Mouse (Mus musculus): ENCODE results near the gene Clec12a. TPM values are rescaled to one million over a fixed set of nuclear protein-coding genes. Genes with fewer than 3 reads are reported as not detected.

The Clec12a gene
- total RNA-seq, 2 experiments from 2014 or later, result 0.21 to 1.7 TPM

DNA sequence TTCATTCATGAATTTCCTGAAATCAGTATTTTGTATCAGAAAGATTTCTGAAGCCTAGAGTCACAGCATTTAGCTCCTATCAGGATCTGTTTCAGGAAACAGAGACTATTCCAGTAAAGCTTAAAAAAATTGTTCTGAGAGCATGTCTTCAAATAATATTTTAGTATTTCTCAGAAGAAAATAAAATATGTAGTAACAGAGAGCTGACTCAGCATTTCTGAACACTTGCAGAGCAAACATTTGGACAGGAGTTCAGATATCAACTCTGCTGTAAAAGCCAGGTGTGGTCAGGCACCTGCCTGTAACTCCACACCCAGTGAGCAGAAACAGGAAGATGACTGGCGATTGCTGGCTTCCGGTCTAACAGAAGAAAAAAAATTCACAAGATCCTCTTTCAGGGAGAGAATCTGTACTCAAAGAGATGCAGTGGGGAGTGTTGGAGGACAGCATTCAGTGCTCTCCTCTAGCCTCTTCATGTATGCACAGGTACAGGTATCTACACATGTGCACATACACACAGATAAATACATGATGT, 32.5 kb downstream of the Clec12a start:
- no peak for DNase-seq

- DNase-seq, result no peak
These were observed 38.0 kb downstream of the Clec12a start for GRCm38 (mm10) chr6:129380454-129380853.

DNA sequence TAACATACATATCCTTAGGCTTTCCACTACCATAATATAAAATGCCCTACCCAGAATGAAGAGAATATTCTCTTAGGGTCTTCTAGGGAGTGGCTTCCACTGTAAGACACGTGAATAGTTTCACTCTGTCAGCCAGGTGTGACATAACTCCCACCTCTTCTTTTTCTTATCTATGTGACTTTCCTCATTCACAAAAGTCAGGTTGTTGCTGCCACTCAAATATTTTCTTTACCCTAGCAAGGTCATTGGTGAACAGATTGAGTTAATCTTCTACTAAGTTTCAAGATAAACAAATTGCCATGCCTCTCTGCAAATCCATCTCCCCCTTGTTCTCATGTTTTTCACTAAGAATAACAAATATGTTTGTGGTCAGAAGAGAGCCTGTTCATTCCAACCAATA, 39.2 kb downstream of the Clec12a start:
- DNase-seq, result no peak

DNA sequence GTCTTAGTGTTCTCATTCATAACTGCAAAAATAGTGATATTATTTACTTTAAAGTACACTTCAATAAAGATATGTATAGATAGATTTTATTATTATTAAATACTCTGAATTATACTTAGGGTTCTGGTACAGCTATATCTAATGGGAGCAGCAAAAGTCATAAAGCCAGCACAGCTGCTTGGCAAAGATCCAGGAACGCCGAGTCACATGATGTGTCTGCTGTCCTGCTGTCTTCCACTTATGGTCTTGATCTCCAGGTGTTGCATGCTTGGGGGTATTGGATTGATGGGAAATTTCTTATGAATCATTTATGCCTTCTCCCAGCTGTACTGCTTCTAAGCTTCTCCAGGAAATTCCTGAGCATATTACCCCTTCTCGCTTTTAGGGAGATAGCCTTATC, 41.0 kb downstream of the Clec12a start:
- peak; percentile 16 for DNase-seq

DNA sequence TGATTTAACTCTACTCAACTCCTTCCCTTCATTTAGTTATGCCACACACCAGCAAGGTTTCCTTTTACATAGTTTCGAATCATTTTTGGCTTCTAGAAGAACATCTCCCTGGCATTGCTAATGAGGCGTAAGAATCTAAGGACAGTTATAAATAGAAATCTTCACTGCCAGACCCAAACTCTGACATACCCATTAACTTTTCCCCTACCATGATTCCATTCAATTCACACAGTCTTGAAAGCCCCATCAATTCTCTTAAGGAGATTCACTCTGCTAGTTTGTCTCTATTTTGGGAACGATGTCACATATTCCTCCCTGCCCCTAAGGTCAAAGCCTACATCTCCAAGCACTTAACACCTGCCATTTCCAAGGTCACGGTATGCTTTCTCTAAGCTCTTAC, 42.5 kb downstream of the Clec12a start:
- no peak for DNase-seq

DNA sequence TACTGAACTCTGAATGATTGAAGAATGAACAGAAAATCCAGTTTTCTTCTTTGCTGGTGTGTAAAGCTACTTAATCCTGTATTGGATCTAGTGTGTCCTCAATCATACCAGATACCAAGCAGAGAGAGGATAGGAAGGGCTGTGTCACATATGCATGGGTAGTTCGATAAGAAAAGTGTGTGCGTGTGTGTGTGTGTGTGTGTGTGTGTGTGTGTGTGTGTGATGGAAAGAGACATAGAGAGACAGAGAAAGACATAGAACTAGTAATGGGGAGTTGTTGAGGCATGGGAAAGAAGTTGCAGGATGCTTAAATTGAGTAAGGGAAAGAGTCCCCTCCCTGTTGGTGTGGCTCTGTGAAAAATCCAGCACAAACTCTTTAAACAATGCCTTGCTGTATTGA, 43.3 kb downstream of the Clec12a start, which contains the start of gene Clec12b:
Clec12b (minus strand) TSS at position 101 of the 400 bp plus-strand sequence.
- no peak for DNase-seq

GRCm38 (mm10) chr6:129393087-129393720, 50.7 kb downstream of the Clec12a start:
- DNase-seq, result no peak

- no peak for DNase-seq
These were observed 51.2 kb downstream of the Clec12a start for GRCm38 (mm10) chr6:129393732-129394131.

DNA sequence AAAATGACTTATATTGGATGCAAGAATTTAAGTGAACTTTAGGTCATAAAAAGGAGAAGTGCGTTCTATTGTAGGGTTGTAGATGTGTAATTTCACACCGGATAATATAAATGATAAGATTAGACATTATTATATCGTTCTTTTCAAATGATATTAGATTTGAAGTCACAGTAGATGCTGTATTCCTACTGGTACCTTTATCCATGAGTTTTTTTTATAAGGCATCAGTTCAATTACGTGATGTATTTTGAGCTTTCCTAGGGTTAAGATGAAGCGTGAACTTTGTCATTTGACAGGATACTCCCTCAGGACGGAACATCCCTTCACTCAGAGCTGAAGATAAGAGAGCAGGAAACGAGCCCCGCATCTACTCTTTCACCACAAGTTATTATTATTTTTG, 54.5 kb downstream of the Clec12a start, which contains the start of gene Clec1b:
Clec1b (plus strand) TSS at position 301 of the 400 bp plus-strand sequence.
- no peak for DNase-seq

DNA sequence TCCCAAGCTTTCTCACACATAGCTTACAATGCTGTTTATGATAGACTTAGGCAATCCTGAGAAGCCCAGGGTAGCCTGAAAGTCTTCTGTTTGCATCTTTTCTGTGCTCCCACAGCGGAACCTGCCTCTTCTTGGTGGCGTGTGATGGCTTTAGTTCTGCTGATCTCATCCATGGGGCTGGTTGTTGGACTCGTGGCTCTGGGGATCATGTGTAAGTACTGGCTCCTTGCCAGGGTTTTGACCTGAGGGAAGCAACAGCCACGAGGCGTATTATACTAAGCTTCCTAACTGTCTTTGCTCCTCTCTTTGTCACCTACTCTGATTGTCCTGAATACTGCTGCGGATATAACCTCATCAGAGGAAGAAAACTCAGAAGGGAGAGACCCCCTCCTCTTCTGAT, 57.5 kb downstream of the Clec12a start:
- no peak for DNase-seq

GRCm38 (mm10) chr6:129402404-129402803, 59.9 kb downstream of the Clec12a start:
- no peak for DNase-seq

GRCm38 (mm10) chr6:129403391-129403790, 60.9 kb downstream of the Clec12a start:
- no peak for DNase-seq

DNA sequence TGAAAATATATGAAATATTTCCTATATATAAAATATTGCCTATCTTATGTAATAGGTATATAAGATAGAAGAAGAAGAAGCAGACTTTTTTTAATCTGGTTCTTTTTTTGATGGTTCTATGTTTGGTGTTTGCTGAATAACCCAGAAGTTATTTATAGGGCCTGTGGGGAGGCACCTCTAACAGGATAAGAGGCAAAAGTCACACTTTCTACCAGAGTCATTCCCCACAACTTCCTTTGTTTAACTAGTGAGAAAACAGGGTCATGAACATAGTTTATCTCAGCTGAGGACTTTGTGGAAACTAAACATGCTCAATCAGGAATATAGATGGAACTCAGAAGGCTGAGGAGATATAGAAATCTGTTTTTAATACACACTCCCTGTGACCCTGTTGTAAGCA, 63.5 kb downstream of the Clec12a start:
- DNase-seq, result no peak

DNA sequence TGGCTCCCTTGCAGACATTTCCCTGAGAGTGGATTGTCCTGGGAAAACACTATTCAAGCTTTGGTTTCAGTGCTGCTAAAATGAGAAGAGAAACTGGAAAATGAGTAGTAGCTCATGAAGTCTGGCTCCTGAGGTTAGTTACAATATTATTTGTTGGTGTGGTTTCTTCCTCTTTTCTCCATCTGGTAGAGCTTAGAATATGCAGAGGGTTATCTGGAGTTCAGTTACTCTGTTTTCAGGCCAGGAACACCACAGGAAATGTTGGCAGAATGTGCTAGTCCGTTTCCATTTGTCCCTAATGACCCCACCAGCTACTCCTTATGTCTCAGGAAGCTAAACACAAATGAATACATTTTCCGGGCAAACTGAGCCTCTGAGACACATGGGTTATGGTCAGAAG, 64.8 kb downstream of the Clec12a start:
- DNase-seq, result no peak

GRCm38 (mm10) chr6:129408562-129408961, 66.1 kb downstream of the Clec12a start, which contains the start of gene Clec9a:
Clec9a (plus strand) TSS chr6:129408862.
- no peak for DNase-seq

DNA sequence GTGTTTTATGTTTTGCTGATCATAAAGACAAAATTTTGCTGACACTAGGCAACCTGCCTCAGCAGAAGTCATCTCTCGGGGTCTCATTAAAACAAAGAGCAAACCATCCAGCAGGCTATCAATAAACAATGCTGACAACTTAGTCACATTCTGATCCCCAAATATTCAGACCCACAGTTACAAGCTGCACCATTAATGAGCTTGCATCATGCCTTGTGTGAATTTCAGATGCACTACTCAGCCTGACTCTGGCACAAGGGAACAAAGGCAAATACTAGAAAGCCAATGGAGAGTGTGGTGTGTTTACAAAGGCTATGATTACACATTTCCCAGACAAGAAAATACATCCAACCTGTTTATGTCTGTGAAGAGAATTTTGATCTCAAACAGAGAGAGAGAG, 71.7 kb downstream of the Clec12a start:
- no peak for DNase-seq

Other genes with a start within 250 kb of the Clec12a start
- gene Clec2e, start 241.8 kb upstream of the Clec12a start, total RNA-seq (2021), result under 1 TPM; 0.47 to 0.92 TPM
- gene Clec2d, start 162.1 kb upstream of the Clec12a start, total RNA-seq (2021), result 10 to 100 TPM; 45.3 to 49.5 TPM
- under 1 TPM; 0.16 to 0.23 TPM for gene Cd69, start 67.3 kb upstream of the Clec12a start, total RNA-seq (2021)
- gene 4922502D21Rik, start 10.9 kb upstream of the Clec12a start, total RNA-seq (2021), result not detected
- not detected for gene Clec12b, start 43.2 kb downstream of the Clec12a start, total RNA-seq (2021)
- gene Clec1b, start 54.6 kb downstream of the Clec12a start, total RNA-seq (2021), result under 1 TPM in 1 of 2 experiments, not detected in 1; 0.47 TPM
- gene Clec9a, start 66.2 kb downstream of the Clec12a start, total RNA-seq (2021), result not detected
- 1 to 10 TPM; 4.8 to 6.3 TPM for gene Clec1a, start 109.3 kb downstream of the Clec12a start, total RNA-seq (2021)
- under 1 TPM in 1 of 2 experiments, not detected in 1; 0.11 TPM for gene Olr1, start 164.5 kb downstream of the Clec12a start, total RNA-seq (2021)
- gene Tmem52b, start 169.9 kb downstream of the Clec12a start, total RNA-seq (2021), result not detected
- gene Gabarapl1, start 190.5 kb downstream of the Clec12a start, total RNA-seq (2021), result 10 to 100 TPM; 30.3 to 32.8 TPM
- gene Klre1, start 235.2 kb downstream of the Clec12a start, total RNA-seq (2021), result not detected
- gene Klrd1, start 249.1 kb downstream of the Clec12a start, total RNA-seq (2021), result not detected

Data from gastrocnemius, postnatal 10 days (tissue).